Mouse (Mus musculus) megakaryocyte, embryonic 14.5 days (primary cell): Measurements from ENCODE around the gene Neurog2.

Experiments
- FLI1 ChIP-seq: IDR thresholded peaks from 2 replicates; pipeline ENCODE4 v1.6.1; 2012; ENCODE audit warnings: low read length, inconsistent platforms, mixed read lengths
- GATA1 ChIP-seq: IDR thresholded peaks from 3 replicates; pipeline ENCODE4 v1.6.1; 2012; ENCODE audit warnings: mixed read lengths, low read length, inconsistent platforms, borderline replicate concordance

- TF ChIP-seq GATA1 (no peak), FLI1 (no peak)
These were observed 404 bp upstream of the Neurog2 start for GRCm38 (mm10) chr3:127632531-127632930.
